Mouse (Mus musculus): ENCODE measurements around the gene Nadk2. TPM values are rescaled to one million over a fixed set of nuclear protein-coding genes. Genes with fewer than 3 reads are reported as not detected.
A peak's percentile ranks its signal among the peaks of the same experiment; 100 is the strongest.

The Nadk2 gene
- total RNA-seq (2012; rRNA removed), result 48.3 and 64.5 TPM in 2 replicates

- Histone ChIP-seq H3K4me3 (ENCODE audit: insufficient read depth in 1 of 2, low read depth in 1 of 2, low read length in 2 of 2, poor library complexity in 1 of 2, severe bottlenecking in 1 of 2) (peak within 1 kb of the TSS; percentile 86 to 99), H3K36me3 (ENCODE audit: control insufficient read depth, insufficient read depth, low read length, poor library complexity, severe bottlenecking) (no peaks in the 10 kb centered on the region), H3K27ac (ENCODE audit: insufficient read depth, low read depth, low read length, poor library complexity, severe bottlenecking) (peak within 1 kb of the TSS; percentile 94), H3K4me1 (ENCODE audit: control insufficient read depth in 2 of 2, insufficient read depth in 2 of 2, low read length in 2 of 2, poor library complexity in 1 of 2) (peaks cover 2 to 8% of the 10 kb centered on the region in 2 experiments), H3K9me3 (ENCODE audit: control insufficient read depth, insufficient read depth, low read depth, low read length) (no peaks in the 10 kb centered on the region), H3K9ac (ENCODE audit: insufficient read depth, low read depth, low read length, poor library complexity, severe bottlenecking) (peak within 1 kb of the TSS; percentile 96)
- in situ Hi-C loops (cut with MboI; ENCODE audit: low sequenced_read_pairs in 2 of 2, unreplicated experiment in 2 of 2), result no loop called here
- DNase-seq (ENCODE audit: low read depth, low spot score), result peak; percentile 99
- TF ChIP-seq HCFC1 (IDR thresholded peaks at IDR 0.05; ENCODE audit: borderline replicate concordance, insufficient read depth, low read length) (no peak), CHD2 (IDR thresholded peaks at IDR 0.05; ENCODE audit: low read depth, low read length) (0 out of 2 replicates have a peak, but pooled peaks have one; percentile 43)
Measured at GRCm38 (mm10) chr15:9070912-9071555, at the start of gene Nadk2. TSS of gene Nadk2 (plus strand) at chr15:9071260.

GRCm38 (mm10) chr15:9055704-9056103 is 15.4 kb upstream of the Nadk2 start:
- in situ Hi-C loops (cut with MboI; ENCODE audit: low sequenced_read_pairs in 2 of 2, unreplicated experiment in 2 of 2), result no loop called here
- no peak overlapping the region for H3K9ac ChIP-seq (ENCODE audit: insufficient read depth, low read depth, low read length, poor library complexity, severe bottlenecking)
- no peak for DNase-seq (ENCODE audit: low read depth, low spot score)
- no peaks in the 10 kb centered on the region for H3K4me1 ChIP-seq (ENCODE audit: control insufficient read depth in 2 of 2, insufficient read depth in 2 of 2, low read length in 2 of 2, poor library complexity in 1 of 2)
- H3K9me3 ChIP-seq (ENCODE audit: control insufficient read depth, insufficient read depth, low read depth, low read length), result no peaks in the 10 kb centered on the region
- TF ChIP-seq HCFC1 (IDR thresholded peaks at IDR 0.05; ENCODE audit: borderline replicate concordance, insufficient read depth, low read length) (no peak), ZC3H11A (IDR thresholded peaks at IDR 0.05; ENCODE audit: borderline replicate concordance, low read depth, low read length) (0 out of 2 replicates have a peak, but pooled peaks have one; percentile 22), ZNF384 (IDR thresholded peaks at IDR 0.05; ENCODE audit: low read depth, low read length) (no peak)
- H3K36me3 ChIP-seq (ENCODE audit: control insufficient read depth, insufficient read depth, low read length, poor library complexity, severe bottlenecking), result no peaks in the 10 kb centered on the region
- H3K4me3 ChIP-seq (ENCODE audit: insufficient read depth in 1 of 2, low read depth in 1 of 2, low read length in 2 of 2, poor library complexity in 1 of 2, severe bottlenecking in 1 of 2), result no peak overlapping the region
- H3K27ac ChIP-seq (ENCODE audit: insufficient read depth, low read depth, low read length, poor library complexity, severe bottlenecking), result no peak overlapping the region

- Histone ChIP-seq H3K9me3 (ENCODE audit: control insufficient read depth, insufficient read depth, low read depth, low read length) (no peaks in the 10 kb centered on the region), H3K4me3 (ENCODE audit: insufficient read depth in 1 of 2, low read depth in 1 of 2, low read length in 2 of 2, poor library complexity in 1 of 2, severe bottlenecking in 1 of 2) (no peak overlapping the region), H3K36me3 (ENCODE audit: control insufficient read depth, insufficient read depth, low read length, poor library complexity, severe bottlenecking) (no peaks in the 10 kb centered on the region), H3K4me1 (ENCODE audit: control insufficient read depth in 2 of 2, insufficient read depth in 2 of 2, low read length in 2 of 2, poor library complexity in 1 of 2) (no peaks in the 10 kb centered on the region), H3K27ac (ENCODE audit: insufficient read depth, low read depth, low read length, poor library complexity, severe bottlenecking) (no peak overlapping the region), H3K9ac (ENCODE audit: insufficient read depth, low read depth, low read length, poor library complexity, severe bottlenecking) (no peak overlapping the region)
- DNase-seq (ENCODE audit: low read depth, low spot score), result no peak
- TF ChIP-seq CHD2 (IDR thresholded peaks at IDR 0.05; ENCODE audit: low read depth, low read length), result no peak
- no peak for TF ChIP-seq HCFC1 (IDR thresholded peaks at IDR 0.05; ENCODE audit: borderline replicate concordance, insufficient read depth, low read length)
- TF ChIP-seq ZC3H11A (IDR thresholded peaks at IDR 0.05; ENCODE audit: borderline replicate concordance, low read depth, low read length), result no peak
- TF ChIP-seq MAFK (IDR thresholded peaks at IDR 0.05; ENCODE audit: insufficient read depth, low read depth, low read length), result no peak
- TF ChIP-seq ZNF384 (IDR thresholded peaks at IDR 0.05; ENCODE audit: low read depth, low read length), result no peak
- in situ Hi-C loops (cut with MboI; ENCODE audit: low sequenced_read_pairs in 2 of 2, unreplicated experiment in 2 of 2), result no loop called here
Measured at GRCm38 (mm10) chr15:9059856-9060255, 11.2 kb upstream of the Nadk2 start.

GRCm38 (mm10) chr15:9061150-9061882 is 9.7 kb upstream of the Nadk2 start:
- Histone ChIP-seq H3K4me3 (ENCODE audit: insufficient read depth in 1 of 2, low read depth in 1 of 2, low read length in 2 of 2, poor library complexity in 1 of 2, severe bottlenecking in 1 of 2) (no peak overlapping the region), H3K27ac (ENCODE audit: insufficient read depth, low read depth, low read length, poor library complexity, severe bottlenecking) (no peak overlapping the region), H3K9me3 (ENCODE audit: control insufficient read depth, insufficient read depth, low read depth, low read length) (no peaks in the 10 kb centered on the region), H3K36me3 (ENCODE audit: control insufficient read depth, insufficient read depth, low read length, poor library complexity, severe bottlenecking) (no peaks in the 10 kb centered on the region), H3K9ac (ENCODE audit: insufficient read depth, low read depth, low read length, poor library complexity, severe bottlenecking) (no peak overlapping the region), H3K4me1 (ENCODE audit: control insufficient read depth in 2 of 2, insufficient read depth in 2 of 2, low read length in 2 of 2, poor library complexity in 1 of 2) (no peaks in the 10 kb centered on the region)
- TF ChIP-seq ZNF384 (IDR thresholded peaks at IDR 0.05; ENCODE audit: low read depth, low read length), result no peak
- in situ Hi-C loops (cut with MboI; ENCODE audit: low sequenced_read_pairs in 2 of 2, unreplicated experiment in 2 of 2), result no loop called here
- no peak for DNase-seq (ENCODE audit: low read depth, low spot score)

- H3K9me3 ChIP-seq (ENCODE audit: control insufficient read depth, insufficient read depth, low read depth, low read length), result no peaks in the 10 kb centered on the region
- TF ChIP-seq ZC3H11A (IDR thresholded peaks at IDR 0.05; ENCODE audit: borderline replicate concordance, low read depth, low read length) (no peak), MAFK (IDR thresholded peaks at IDR 0.05; ENCODE audit: insufficient read depth, low read depth, low read length) (no peak)
- H3K4me3 ChIP-seq (ENCODE audit: insufficient read depth in 1 of 2, low read depth in 1 of 2, low read length in 2 of 2, poor library complexity in 1 of 2, severe bottlenecking in 1 of 2), result no peak overlapping the region
- H3K4me1 ChIP-seq (ENCODE audit: control insufficient read depth in 2 of 2, insufficient read depth in 2 of 2, low read length in 2 of 2, poor library complexity in 1 of 2), result peaks cover 2 to 4% of the 10 kb centered on the region in 2 experiments
- no peak overlapping the region for H3K27ac ChIP-seq (ENCODE audit: insufficient read depth, low read depth, low read length, poor library complexity, severe bottlenecking)
- H3K36me3 ChIP-seq (ENCODE audit: control insufficient read depth, insufficient read depth, low read length, poor library complexity, severe bottlenecking), result no peaks in the 10 kb centered on the region
- no peak for DNase-seq (ENCODE audit: low read depth, low spot score)
- no peak overlapping the region for H3K9ac ChIP-seq (ENCODE audit: insufficient read depth, low read depth, low read length, poor library complexity, severe bottlenecking)
- in situ Hi-C loops (cut with MboI; ENCODE audit: low sequenced_read_pairs in 2 of 2, unreplicated experiment in 2 of 2), result no loop called here
Measured at GRCm38 (mm10) chr15:9068881-9069280, 2.2 kb upstream of the Nadk2 start.

Measured in ES-E14 (cell line).